Mouse (Mus musculus): ENCODE results near the gene Ddah1.
"Not testable (repeated sequence)": the region's sequence is repeated elsewhere in the genome, so short reads cannot be mapped to it uniquely, and the experiment has no call there.

Gene Ddah1

GRCm38 (mm10) chr3:145864713-145865233 lies 106.3 kb downstream of the Ddah1 start:
- no peak for DNase-seq (ENCODE audit: low read depth, low spot score)

- DNase-seq (ENCODE audit: low read depth, low spot score), result no peak
Observed at GRCm38 (mm10) chr3:145872680-145873079, 114.2 kb downstream of the Ddah1 start.

GRCm38 (mm10) chr3:145873271-145873670 lies 114.8 kb downstream of the Ddah1 start:
- DNase-seq (ENCODE audit: low read depth, low spot score), result no peak

GRCm38 (mm10) chr3:145874126-145874525 lies 115.7 kb downstream of the Ddah1 start:
- no peak for DNase-seq (ENCODE audit: low read depth, low spot score)

DNA sequence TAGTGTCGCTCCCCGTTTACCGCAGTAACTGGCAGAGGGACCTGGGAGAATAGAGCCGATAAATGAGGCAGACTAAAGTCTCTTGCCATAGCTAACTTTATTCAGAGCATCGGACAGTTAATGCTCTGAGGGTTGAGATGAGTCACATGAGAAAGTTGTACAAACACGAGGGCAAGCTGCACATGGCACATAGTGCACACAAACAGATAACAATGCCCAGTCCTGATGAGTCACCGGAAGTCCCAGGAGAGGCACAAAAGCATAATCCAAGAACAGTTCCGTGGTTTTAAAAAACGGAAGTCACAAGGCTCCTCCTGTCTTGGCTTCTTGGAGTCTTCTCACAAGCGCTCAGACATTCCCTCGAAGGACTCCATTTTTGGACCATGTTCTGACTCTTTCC lies 117.6 kb downstream of the Ddah1 start:
- no peak for DNase-seq (ENCODE audit: low read depth, low spot score)

GRCm38 (mm10) chr3:145878867-145879266 lies 120.4 kb downstream of the Ddah1 start:
- DNase-seq (ENCODE audit: low read depth, low spot score), result not testable (repeated sequence)

DNA sequence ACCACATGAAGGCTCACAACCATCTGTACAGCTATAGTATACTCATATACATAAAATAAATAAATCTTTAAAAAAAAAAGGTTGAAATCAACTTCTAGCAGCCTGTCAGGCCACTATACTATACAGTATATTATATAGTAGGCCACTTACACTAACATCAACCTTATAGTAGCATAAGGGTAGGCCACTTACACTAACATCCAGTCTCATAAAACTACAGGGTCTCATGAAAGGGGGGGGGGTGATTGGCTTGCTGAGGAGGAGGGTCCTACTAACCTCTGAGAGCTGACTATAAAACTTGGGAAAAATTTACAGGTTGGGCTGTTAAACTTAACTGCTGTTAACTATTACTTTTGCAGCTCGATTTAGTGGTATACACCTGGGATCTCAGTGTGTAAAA lies 121.9 kb downstream of the Ddah1 start:
- no peak for DNase-seq (ENCODE audit: low read depth, low spot score)

DNA sequence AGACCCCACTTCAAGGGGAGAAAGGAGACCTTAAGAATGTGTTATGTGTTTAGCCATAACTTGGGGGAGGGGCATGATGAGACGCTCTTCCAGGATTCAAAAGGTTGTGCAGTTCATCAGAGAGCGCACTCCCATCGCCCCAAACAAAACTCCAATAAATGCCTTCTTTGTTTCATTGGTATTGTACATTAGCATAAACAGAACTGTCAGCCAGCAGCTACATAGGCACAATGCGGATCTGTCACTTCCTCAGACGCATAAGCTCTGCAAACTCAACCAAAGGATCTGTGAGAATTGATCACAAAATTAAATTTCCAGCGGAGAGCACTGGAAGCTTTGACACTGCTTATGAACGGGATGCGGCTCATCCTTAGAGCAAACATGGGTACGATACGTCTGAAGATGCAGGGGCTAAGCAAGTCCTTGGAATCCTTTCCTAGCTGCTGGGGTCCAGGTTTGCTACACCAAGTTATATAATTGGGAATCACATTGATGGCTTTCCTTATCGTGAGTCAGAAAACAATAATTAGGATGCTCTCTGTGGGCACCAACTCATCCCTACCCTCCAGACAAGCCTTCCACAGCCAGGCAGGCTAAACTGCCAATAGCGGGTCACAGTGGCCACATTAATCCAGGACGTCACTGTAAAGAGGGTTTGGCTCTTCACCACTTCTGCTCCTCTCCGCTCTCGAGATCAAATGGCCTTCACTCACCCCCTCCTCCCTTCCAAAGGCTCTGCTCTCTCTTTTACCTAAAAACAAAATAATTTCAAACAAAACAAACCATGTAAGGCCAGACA lies 123.8 kb downstream of the Ddah1 start:
- DNase-seq (ENCODE audit: low read depth, low spot score), result no peak

DNA sequence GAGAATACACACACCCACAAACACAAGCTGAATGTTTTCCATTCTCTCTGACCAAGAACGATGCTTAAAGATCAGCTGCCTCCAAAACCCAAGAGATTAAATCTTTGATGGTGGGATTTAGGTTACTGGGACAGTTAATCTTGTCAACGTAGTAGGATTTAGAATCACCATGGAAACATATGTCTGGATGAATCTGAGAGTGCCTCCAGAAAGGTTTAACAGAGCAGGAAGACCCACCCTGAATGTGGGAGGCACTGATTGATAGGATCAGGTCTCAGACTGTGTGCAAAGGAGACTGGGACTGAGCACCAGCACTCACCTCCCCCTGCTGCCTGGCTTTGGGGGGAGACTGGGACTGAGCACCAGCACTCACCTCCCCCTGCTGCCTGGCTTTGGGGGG lies 124.8 kb downstream of the Ddah1 start:
- no peak for DNase-seq (ENCODE audit: low read depth, low spot score)

- DNase-seq (ENCODE audit: low read depth, low spot score), result no peak
Observed at GRCm38 (mm10) chr3:145885376-145885775, 126.9 kb downstream of the Ddah1 start.

- DNase-seq (ENCODE audit: low read depth, low spot score), result no peak
Observed at GRCm38 (mm10) chr3:145885851-145886464, 127.5 kb downstream of the Ddah1 start.

DNA sequence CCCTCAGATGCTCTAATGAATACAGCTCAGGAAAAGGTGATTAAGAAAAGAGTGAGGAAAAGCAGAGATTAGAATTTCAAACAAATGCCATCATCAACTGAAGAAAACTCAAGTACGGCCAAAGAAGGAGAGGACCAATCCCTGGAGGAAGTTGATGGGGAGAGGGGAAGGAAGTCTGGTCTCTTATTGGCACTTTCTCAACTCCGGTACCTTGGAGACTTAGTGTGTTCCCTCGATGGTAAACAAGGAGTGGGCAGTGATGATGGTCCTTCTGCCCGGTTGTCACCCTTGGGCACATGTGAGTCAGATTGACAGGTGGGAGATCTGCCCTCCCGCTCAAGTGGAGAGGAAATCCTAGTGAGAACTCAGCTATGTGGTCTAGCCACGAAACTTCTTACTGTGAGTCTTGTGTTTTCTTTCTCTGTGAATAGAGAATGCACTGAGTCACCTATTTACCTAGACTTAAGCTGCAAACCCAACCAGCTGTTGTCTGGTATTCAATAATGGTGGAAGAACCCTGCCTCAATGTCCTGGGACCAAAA lies 129.0 kb downstream of the Ddah1 start:
- DNase-seq (ENCODE audit: low read depth, low spot score), result no peak

- no peak for DNase-seq (ENCODE audit: low read depth, low spot score)
Observed at GRCm38 (mm10) chr3:145890346-145891132, 132.1 kb downstream of the Ddah1 start.

- no peak for DNase-seq (ENCODE audit: low read depth, low spot score)
Observed at GRCm38 (mm10) chr3:145892451-145892850, 134.0 kb downstream of the Ddah1 start.

DNA sequence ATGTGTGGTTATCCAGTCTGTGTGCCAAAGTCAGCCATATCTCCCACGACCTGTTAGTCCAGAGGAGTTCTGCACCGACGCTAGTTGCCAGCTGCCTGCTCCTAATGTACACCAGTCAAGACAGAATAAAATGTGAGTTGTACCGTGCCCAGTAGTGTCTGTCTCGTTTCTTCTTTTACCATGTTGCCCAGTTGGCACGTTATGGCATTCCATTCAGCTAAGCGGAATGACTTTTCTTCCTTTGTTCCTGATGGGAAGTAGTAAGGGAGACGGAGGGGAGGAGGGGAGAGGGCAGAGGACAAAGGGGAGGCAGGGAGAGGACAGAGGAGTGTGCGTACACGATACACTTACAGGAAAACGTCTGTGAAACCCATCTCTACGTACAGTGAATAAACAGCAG lies 135.7 kb downstream of the Ddah1 start:
- no peak for DNase-seq (ENCODE audit: low read depth, low spot score)

GRCm38 (mm10) chr3:145897749-145898148 lies 139.3 kb downstream of the Ddah1 start:
- no peak for DNase-seq (ENCODE audit: low read depth, low spot score)

DNA sequence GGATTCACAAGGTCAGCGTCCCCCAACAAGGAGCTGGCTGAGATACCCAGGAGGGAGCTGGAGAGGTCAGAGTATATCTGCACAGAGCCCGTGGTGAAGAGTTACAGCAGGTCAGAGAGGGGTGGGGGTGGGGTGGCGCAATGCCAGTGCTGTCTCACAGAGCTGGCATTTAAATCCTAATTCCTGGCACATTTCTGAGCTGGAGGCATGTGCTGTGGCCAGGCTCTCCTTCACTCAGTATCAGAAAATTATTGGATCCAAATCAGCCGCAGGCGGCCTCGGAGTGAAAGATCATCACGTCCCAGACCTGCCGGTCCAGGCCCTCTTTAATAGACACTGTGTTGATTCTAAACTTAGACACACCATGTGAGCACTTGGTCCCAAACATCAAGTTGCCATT lies 141.4 kb downstream of the Ddah1 start:
- no peak for DNase-seq (ENCODE audit: low read depth, low spot score)

DNA sequence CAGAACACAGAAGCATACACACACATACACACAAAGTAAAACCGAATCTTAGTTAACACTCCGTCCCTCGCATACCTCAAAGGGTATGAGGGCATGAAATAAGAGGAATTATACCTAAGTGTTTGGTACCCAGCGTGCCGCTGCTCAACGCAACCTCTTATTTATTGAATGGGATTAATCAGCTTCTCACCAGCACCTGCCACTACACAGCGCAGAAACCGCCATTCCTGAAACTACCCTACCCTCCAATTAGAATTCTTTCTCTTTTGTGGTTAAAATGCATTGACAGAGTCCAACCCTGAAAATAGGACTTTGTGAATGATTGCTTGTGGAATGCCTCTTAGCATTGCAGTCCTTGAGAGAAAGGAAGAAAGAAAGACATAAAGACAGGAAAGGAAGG lies 145.1 kb downstream of the Ddah1 start:
- DNase-seq (ENCODE audit: low read depth, low spot score), result no peak

DNA sequence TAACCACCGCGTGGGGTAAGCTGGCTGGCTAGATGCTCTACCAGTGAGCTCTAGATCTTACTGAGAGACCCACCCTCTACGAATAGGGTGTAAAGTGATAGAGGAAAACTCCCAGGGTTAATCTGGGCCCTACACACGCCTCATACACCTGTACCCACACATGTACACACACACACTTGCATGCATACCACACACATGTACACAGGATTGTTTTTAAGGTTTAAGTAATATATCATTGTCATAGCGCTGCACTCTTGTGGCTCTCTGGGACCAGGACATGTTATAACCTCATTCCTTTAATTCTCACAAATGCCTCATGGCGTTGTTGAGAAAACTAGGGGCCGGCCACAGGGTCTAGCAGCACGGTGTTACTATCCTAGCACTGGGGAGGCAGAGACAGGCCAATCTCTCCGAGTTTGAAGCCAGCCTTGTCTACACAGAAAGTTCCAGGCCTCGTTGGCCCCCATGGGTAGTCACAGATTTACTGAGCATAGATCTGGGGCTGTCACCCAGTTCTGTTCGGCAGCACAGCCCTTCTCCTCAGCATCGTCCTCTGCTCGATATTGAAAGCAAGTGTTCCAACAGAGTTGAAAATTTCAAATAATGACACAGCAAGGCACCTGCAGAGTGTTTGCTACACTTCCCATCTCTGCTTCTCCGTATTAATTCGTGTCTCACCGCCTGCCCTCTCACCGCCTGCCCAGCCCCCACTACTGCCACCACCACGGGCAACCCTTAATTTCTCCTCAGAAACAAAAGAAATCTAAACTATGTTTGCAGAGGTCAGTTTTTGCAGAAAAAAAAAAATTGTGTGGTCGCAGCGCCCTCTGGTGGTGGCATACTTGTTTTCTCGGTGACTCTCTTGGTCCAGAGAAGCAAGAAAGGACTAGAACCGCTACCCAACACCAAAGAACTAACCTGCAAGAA lies 146.6 kb downstream of the Ddah1 start:
- peak; percentile 34 for DNase-seq (ENCODE audit: low read depth, low spot score)

- no peak for DNase-seq (ENCODE audit: low read depth, low spot score)
Observed at GRCm38 (mm10) chr3:145906582-145906981, 148.1 kb downstream of the Ddah1 start.

- no peak for DNase-seq (ENCODE audit: low read depth, low spot score)
Observed at GRCm38 (mm10) chr3:145912512-145912911, 154.0 kb downstream of the Ddah1 start.

Measured in WW6 (cell line).